Mouse (Mus musculus) forebrain, embryonic 16.5 days (tissue): ENCODE results near the gene Bcl7c. TPM values are rescaled to one million over a fixed set of nuclear protein-coding genes. Genes with fewer than 3 reads are reported as not detected.
"Not testable (repeated sequence)": the region's sequence is repeated elsewhere in the genome, so short reads cannot be mapped to it uniquely, and the experiment has no call there.

Experiments used
- ATAC-seq: fragments of 200-750 bp; cut with Nextera tagmentation; 2 replicates; pipeline ENCODE4 v1.8.0; 2017; ENCODE audit warnings: mild to moderate bottlenecking, moderate library complexity
- H3K27ac ChIP-seq: fragments of 300-500 bp; sonication (generic); 2 replicates; pipeline ENCODE4 v1.5.1; 2014; ENCODE audit warnings: low read length, control low read depth
- H3K27me3 ChIP-seq: fragments of 300-500 bp; sonication (generic); replicated peaks from 2 replicates; pipeline ENCODE4 v1.6.1; 2014; ENCODE audit warnings: low read length; ENCODE audit not compliant: control insufficient read depth, insufficient read depth
- H3K36me3 ChIP-seq: fragments of 300-500 bp; sonication (generic); 2 replicates; pipeline ENCODE4 v1.6.1; 2014; ENCODE audit not compliant: control insufficient read depth, insufficient read depth
- H3K4me1 ChIP-seq: fragments of 300-500 bp; sonication (generic); replicated peaks from 2 replicates; pipeline ENCODE4 v1.6.1; 2014; ENCODE audit warnings: low read length; ENCODE audit not compliant: control insufficient read depth, insufficient read depth
- H3K4me2 ChIP-seq: fragments of 300-500 bp; sonication (generic); 2 replicates; pipeline ENCODE4 v1.6.1; 2014; ENCODE audit warnings: mild to moderate bottlenecking, low read length, control low read depth
- H3K4me3 ChIP-seq: fragments of 300-500 bp; sonication (generic); replicated peaks from 2 replicates; pipeline ENCODE4 v1.5.1; 2014; ENCODE audit warnings: mild to moderate bottlenecking, low read length, control low read depth
- H3K9ac ChIP-seq: fragments of 300-500 bp; sonication (generic); replicated peaks from 2 replicates; pipeline ENCODE4 v1.6.1; 2014; ENCODE audit warnings: low read depth, low read length, control low read depth
- H3K9me3 ChIP-seq: fragments of 300-500 bp; sonication (generic); 2 replicates; pipeline ENCODE4 v1.6.1; 2016; ENCODE audit warnings: low read length; ENCODE audit not compliant: control insufficient read depth
- WGBS: fragments of 180-500 bp; shearing (Covaris S2); extraction: QIAGEN DNeasy Blood & Tissue Kit; methylation state at CpG from one replicate; pipeline ENCODE4 v1.1.7; 2014; 5-methylcytosine and 5-hydroxymethylcytosine counted together
- polyA plus RNA-seq: library from polyadenylated mRNA; unstranded; fragments of >200 nt; fragmentation: Nextera tagmentation; extraction: Ambion mirVana; gene quantifications from 2 replicates; pipeline ENCODE4 v1.2.1, GENCODE M21; 2015

Gene Bcl7c
- polyA plus RNA-seq, 1 experiment from 2014 or later, result 33.8 TPM

DNA sequence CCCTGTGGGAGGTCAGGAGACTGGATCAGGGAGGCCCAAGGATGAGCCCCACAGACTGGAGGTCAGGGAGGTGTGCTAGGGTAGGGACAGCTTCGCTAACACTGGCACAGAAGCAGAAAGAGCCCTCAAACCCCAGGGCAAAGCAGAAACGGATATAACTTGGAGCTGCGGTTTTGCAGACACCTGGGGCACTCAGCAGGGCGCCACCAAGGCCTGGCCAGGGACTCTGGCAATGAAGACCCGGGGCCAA, 851 bp downstream of the Bcl7c start:
- Histone ChIP-seq H3K9ac (peak overlapping the region; percentile 87), H3K4me3 (peak overlapping the region; percentile 77), H3K4me2 (peak overlapping the region; percentile 61), H3K9me3 (no peaks in the 10 kb centered on the region), H3K4me1 (peaks cover 32% of the 10 kb centered on the region), H3K27ac (peak overlapping the region; percentile 91), H3K36me3 (no peaks in the 10 kb centered on the region), H3K27me3 (no peaks in the 10 kb centered on the region)
- WGBS, result 0% methylated on average over 5 of the region's 5 CpGs
- ATAC-seq, result no peak

- Histone ChIP-seq H3K27me3 (no peaks in the 10 kb centered on the region), H3K4me1 (peaks cover 27% of the 10 kb centered on the region), H3K9me3 (no peaks in the 10 kb centered on the region), H3K27ac (peak overlapping the region; percentile 91), H3K4me2 (peak overlapping the region; percentile 61), H3K9ac (peak overlapping the region; percentile 87), H3K36me3 (no peaks in the 10 kb centered on the region), H3K4me3 (peak overlapping the region; percentile 77)
- ATAC-seq, result no peak
- 23% methylated on average over 22 of the region's 22 CpGs for WGBS
Measured at GRCm38 (mm10) chr7:127707045-127707956, 1.4 kb downstream of the Bcl7c start.

GRCm38 (mm10) chr7:127705706-127706105, 3.0 kb downstream of the Bcl7c start:
- H3K36me3 ChIP-seq, result no peaks in the 10 kb centered on the region
- no peak overlapping the region for H3K4me2 ChIP-seq
- no peaks in the 10 kb centered on the region for H3K9me3 ChIP-seq
- ATAC-seq, result no peak
- H3K27ac ChIP-seq, result no peak overlapping the region; the same call in 1 of the 2 replicates
- WGBS, result 63% methylated on average over 4 of the region's 4 CpGs
- no peaks in the 10 kb centered on the region for H3K27me3 ChIP-seq
- peaks cover 23% of the 10 kb centered on the region for H3K4me1 ChIP-seq
- H3K9ac ChIP-seq, result no peak overlapping the region
- no peak overlapping the region for H3K4me3 ChIP-seq

DNA sequence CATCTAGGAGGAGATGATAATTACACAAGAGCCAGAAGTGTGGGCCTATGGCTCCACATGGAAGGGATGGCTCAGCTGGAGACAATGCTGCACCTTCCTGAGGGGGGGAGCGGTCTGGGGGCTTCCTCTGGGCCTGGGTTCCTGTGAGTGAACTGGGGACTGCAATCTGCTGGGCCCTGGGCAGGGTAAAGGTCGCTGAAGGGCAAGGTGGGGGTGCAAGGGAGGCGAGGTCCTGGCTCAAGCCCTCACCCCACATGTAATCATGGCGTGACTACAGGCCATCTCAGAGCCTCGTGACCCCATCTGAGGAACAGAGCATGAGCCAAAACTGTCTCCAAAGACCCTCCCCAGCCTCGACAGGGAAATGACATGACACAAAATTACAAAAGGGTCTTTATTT, 4.1 kb downstream of the Bcl7c start:
- Histone ChIP-seq H3K4me1 (peaks cover 23% of the 10 kb centered on the region), H3K9me3 (no peaks in the 10 kb centered on the region), H3K4me2 (no peak overlapping the region), H3K27me3 (no peaks in the 10 kb centered on the region), H3K4me3 (no peak overlapping the region), H3K36me3 (peaks cover 6% of the 10 kb centered on the region; the same call in 1 of the 2 replicates), H3K9ac (no peak overlapping the region), H3K27ac (no peak overlapping the region)
- WGBS, result 82% methylated on average over 6 of the region's 6 CpGs
- no peak for ATAC-seq

DNA sequence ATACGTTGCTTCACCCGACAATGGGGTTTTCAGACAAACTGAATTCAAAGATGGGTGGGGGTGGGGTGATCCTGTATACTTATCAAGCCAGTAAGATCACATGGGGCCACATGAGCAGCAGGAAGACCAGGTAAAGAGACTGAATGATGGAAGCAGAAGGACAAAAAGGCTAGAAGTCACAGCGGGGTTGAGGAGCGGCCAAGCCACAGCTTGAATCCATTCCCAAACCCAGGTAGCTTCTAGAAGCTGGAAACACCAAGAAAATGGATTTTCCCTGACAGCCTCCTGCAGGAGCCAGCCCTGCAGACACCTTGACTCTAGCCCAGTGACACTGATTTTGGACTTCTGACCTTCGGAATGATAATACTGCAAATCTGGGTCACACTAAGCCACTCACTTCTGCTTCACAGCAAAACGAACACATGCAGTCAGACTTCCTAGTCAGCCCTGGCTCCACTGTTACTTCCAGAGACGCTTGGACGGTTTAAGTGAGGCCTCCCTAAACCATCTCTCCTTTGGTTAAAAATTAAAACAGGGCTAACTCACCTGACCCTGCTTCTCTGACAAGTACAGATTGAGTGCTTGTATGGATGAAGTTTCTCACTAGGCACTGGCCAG, 5.1 kb downstream of the Bcl7c start:
- Histone ChIP-seq H3K27me3 (no peaks in the 10 kb centered on the region), H3K4me2 (no peak overlapping the region), H3K9ac (no peak overlapping the region), H3K4me1 (peaks cover 16% of the 10 kb centered on the region), H3K9me3 (no peaks in the 10 kb centered on the region), H3K4me3 (no peak overlapping the region), H3K36me3 (peaks cover 8% of the 10 kb centered on the region; the same call in 1 of the 2 replicates), H3K27ac (no peak overlapping the region)
- ATAC-seq, result no peak
- WGBS, result 93% methylated on average over 8 of the region's 8 CpGs

- ATAC-seq, result no peak
- no peaks in the 10 kb centered on the region for H3K4me1 ChIP-seq
- no peak overlapping the region for H3K9ac ChIP-seq
Measured at GRCm38 (mm10) chr7:127700712-127701331, 7.9 kb downstream of the Bcl7c start.

GRCm38 (mm10) chr7:127698986-127699385, 9.7 kb downstream of the Bcl7c start:
- 80% methylated on average over 6 of the region's 6 CpGs for WGBS
- ATAC-seq, result no peak
- Histone ChIP-seq H3K9ac (no peak overlapping the region), H3K4me2 (no peak overlapping the region), H3K4me1 (no peaks in the 10 kb centered on the region), H3K27ac (no peak overlapping the region), H3K9me3 (no peaks in the 10 kb centered on the region), H3K36me3 (peaks cover 8% of the 10 kb centered on the region; the same call in 1 of the 2 replicates), H3K4me3 (no peak overlapping the region), H3K27me3 (no peaks in the 10 kb centered on the region)

More at GRCm38 (mm10) chr7:127700712-127701331, 7.9 kb downstream of the Bcl7c start:
- Histone ChIP-seq H3K4me2 (no peak overlapping the region), H3K9me3 (no peaks in the 10 kb centered on the region), H3K36me3 (peaks cover 8% of the 10 kb centered on the region; the same call in 1 of the 2 replicates), H3K27ac (no peak overlapping the region), H3K27me3 (no peaks in the 10 kb centered on the region), H3K4me3 (no peak overlapping the region)
- 97% methylated on average over 3 of the region's 3 CpGs for WGBS

DNA sequence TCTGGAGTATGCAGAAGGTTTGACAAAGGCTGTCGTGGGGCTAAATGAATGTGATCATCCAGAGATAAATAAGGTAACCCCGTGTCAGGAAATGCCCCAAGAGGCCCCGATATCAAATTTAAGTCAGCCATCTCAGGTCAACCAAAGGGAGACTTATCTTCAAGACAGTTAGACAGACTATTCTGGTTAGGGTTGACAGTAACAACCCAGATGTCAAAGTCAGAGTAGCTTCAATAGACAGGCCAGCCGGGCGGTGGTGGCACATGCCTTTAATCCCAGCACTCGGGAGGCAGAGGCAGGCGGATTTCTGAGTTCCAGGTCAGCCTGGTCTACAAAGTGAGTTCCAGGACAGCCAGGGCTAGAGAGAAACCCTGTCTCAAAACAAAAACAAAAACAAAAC, 15.0 kb downstream of the Bcl7c start:
- not testable (repeated sequence) for H3K27ac ChIP-seq, ATAC-seq, H3K27me3 ChIP-seq, H3K4me2 ChIP-seq, H3K36me3 ChIP-seq, H3K4me3 ChIP-seq, H3K4me1 ChIP-seq, H3K9me3 ChIP-seq, H3K9ac ChIP-seq
- WGBS, result 95% methylated on average over 7 of the region's 7 CpGs

- Histone ChIP-seq H3K27me3 (no peaks in the 10 kb centered on the region), H3K4me3 (no peak overlapping the region), H3K27ac (no peak overlapping the region), H3K9ac (no peak overlapping the region), H3K36me3 (no peaks in the 10 kb centered on the region), H3K9me3 (no peaks in the 10 kb centered on the region), H3K4me2 (no peak overlapping the region), H3K4me1 (peaks cover 9% of the 10 kb centered on the region)
- WGBS, result 96% methylated on average over 8 of the region's 8 CpGs
- no peak for ATAC-seq
Measured at GRCm38 (mm10) chr7:127693290-127693689, 15.4 kb downstream of the Bcl7c start.
